Mouse (Mus musculus) midbrain, embryonic 15.5 days (tissue): ENCODE data around the gene Tpst2. TPM values are rescaled to one million over a fixed set of nuclear protein-coding genes. Genes with fewer than 3 reads are reported as not detected.

ENCODE experiments used
- ATAC-seq: fragments of 200-750 bp; cut with Nextera tagmentation; replicated peaks from 2 replicates; pipeline ENCODE4 v1.8.0; 2017; ENCODE audit warnings: moderate TSS enrichment
- H3K27ac ChIP-seq: fragments of 300-500 bp; sonication (generic); 2 replicates; pipeline ENCODE4 v1.5.1; 2015; ENCODE audit warnings: mild to moderate bottlenecking, inconsistent platforms
- H3K27me3 ChIP-seq: fragments of 300-500 bp; sonication (generic); replicated peaks from 2 replicates; pipeline ENCODE4 v1.6.1; 2015; ENCODE audit warnings: inconsistent platforms
- H3K36me3 ChIP-seq: fragments of 300-500 bp; sonication (generic); replicated peaks from 2 replicates; pipeline ENCODE4 v1.6.1; 2015; ENCODE audit warnings: inconsistent platforms
- H3K4me1 ChIP-seq: fragments of 300-500 bp; sonication (generic); 2 replicates; pipeline ENCODE4 v1.6.1; 2015; ENCODE audit warnings: inconsistent platforms
- H3K4me2 ChIP-seq: fragments of 300-500 bp; sonication (generic); 2 replicates; pipeline ENCODE4 v1.6.1; 2015; ENCODE audit warnings: inconsistent platforms, mild to moderate bottlenecking, moderate library complexity
- H3K4me3 ChIP-seq: fragments of 300-500 bp; sonication (generic); 2 replicates; pipeline ENCODE4 v1.5.1; 2015; ENCODE audit warnings: mild to moderate bottlenecking, inconsistent platforms
- H3K9ac ChIP-seq: fragments of 300-500 bp; sonication (generic); 2 replicates; pipeline ENCODE4 v1.6.1; 2015; ENCODE audit warnings: mild to moderate bottlenecking, inconsistent platforms
- H3K9me3 ChIP-seq: fragments of 300-500 bp; sonication (generic); 2 replicates; pipeline ENCODE4 v1.6.1; 2016; ENCODE audit warnings: inconsistent platforms
- WGBS: fragments of 180-500 bp; shearing (Covaris S2); methylation state at CpG from one replicate; pipeline ENCODE4 v1.1.7; 2015; ENCODE audit warnings: mixed read lengths; 5-methylcytosine and 5-hydroxymethylcytosine counted together
- polyA plus RNA-seq: library from polyadenylated mRNA; unstranded; fragments of >200 nt; fragmentation: Nextera tagmentation; extraction: Ambion mirVana; gene quantifications from 2 replicates; pipeline ENCODE4 v1.2.1, GENCODE M21; 2015

Tpst2 gene
- polyA plus RNA-seq, 1 experiment from 2014 or later, result 29.4 TPM

DNA sequence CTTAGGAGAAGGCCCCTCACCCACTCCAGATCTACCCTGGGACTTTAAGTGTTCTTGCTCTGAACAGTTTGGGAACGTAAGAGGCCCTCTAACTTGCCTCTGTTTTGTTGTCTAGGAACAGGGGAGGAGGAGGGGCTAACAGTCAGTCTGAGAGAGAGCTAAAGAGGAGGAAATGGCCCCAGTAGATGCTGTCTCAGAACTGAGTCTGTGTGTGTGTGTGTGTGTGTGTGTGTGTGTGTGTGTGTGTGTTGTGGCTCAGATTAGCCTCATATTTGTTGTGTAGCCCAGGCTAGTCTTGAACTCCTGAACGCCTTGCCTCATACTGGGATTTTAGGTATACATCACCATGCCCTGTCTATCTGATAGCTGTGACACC is 10.1 kb downstream of the Tpst2 start:
- Histone ChIP-seq H3K4me2 (no peak overlapping the region), H3K27ac (no peak overlapping the region), H3K9me3 (no peaks in the 10 kb centered on the region), H3K36me3 (no peaks in the 10 kb centered on the region), H3K27me3 (no peaks in the 10 kb centered on the region), H3K4me1 (no peaks in the 10 kb centered on the region), H3K4me3 (no peak overlapping the region), H3K9ac (no peak overlapping the region)
- WGBS, result 83% methylated on average over 2 of the region's 2 CpGs
- ATAC-seq, result no peak

DNA sequence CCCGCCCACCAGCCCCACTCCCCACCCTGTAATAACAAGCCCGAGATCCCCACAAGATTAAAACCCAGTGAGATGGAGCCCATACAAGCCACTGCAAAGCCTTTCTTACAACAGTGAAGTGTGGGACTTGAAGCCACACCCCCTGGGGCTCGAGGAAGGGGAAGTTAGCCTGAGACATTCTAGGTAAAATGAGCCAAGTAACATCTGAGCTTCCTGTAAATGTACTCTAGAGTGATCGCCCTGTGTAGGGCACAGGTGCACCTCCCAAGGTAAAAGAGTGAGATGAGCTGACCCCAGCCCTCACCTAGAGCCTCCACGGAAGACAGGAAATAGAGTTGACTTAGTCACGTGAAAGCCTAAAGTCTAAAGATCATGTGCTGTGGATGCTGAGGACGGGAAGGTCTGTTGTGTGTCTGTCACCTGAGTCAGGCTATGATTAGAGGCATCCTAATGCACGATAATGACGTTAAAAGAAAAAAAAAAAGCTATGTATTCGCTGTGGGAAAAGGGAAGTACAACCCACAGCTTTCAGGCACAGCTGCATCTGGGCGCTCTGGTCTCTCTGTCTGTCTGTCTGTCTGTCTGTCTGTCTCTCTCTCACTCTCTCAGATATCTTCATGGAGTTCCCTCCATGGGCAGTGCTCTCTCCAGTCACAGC is 10.6 kb downstream of the Tpst2 start:
- Histone ChIP-seq H3K36me3 (no peaks in the 10 kb centered on the region), H3K4me2 (no peak overlapping the region), H3K4me3 (no peak overlapping the region), H3K9ac (no peak overlapping the region), H3K9me3 (no peaks in the 10 kb centered on the region), H3K27ac (no peak overlapping the region), H3K4me1 (no peaks in the 10 kb centered on the region), H3K27me3 (no peaks in the 10 kb centered on the region)
- WGBS, result 77% methylated on average over 11 of the region's 11 CpGs
- no peak for ATAC-seq

DNA sequence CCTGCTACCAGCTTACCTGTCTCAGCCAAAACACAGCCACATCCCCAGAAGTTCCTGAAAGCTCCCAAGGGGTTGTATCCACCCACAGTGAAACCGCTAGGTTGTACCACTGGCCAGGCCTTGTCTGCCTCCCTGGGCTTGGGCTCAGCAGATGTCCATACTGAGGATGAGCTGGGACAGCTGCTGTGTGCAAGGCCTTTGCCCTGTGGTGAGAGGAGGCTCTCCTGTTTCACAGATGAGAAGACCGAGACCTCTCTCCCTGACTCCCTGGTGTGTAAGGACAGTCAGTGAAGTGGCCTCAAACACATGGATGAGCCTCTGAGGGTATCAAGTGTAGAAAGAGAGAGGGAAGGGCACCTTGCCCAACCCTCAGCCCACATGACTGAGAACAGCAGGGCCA is 11.2 kb downstream of the Tpst2 start:
- Histone ChIP-seq H3K9me3 (no peaks in the 10 kb centered on the region), H3K9ac (no peak overlapping the region), H3K27me3 (no peaks in the 10 kb centered on the region), H3K27ac (no peak overlapping the region), H3K4me3 (no peak overlapping the region), H3K4me1 (no peaks in the 10 kb centered on the region), H3K4me2 (no peak overlapping the region), H3K36me3 (no peaks in the 10 kb centered on the region)
- WGBS, result 80% methylated on average over 2 of the region's 2 CpGs
- ATAC-seq, result no peak

DNA sequence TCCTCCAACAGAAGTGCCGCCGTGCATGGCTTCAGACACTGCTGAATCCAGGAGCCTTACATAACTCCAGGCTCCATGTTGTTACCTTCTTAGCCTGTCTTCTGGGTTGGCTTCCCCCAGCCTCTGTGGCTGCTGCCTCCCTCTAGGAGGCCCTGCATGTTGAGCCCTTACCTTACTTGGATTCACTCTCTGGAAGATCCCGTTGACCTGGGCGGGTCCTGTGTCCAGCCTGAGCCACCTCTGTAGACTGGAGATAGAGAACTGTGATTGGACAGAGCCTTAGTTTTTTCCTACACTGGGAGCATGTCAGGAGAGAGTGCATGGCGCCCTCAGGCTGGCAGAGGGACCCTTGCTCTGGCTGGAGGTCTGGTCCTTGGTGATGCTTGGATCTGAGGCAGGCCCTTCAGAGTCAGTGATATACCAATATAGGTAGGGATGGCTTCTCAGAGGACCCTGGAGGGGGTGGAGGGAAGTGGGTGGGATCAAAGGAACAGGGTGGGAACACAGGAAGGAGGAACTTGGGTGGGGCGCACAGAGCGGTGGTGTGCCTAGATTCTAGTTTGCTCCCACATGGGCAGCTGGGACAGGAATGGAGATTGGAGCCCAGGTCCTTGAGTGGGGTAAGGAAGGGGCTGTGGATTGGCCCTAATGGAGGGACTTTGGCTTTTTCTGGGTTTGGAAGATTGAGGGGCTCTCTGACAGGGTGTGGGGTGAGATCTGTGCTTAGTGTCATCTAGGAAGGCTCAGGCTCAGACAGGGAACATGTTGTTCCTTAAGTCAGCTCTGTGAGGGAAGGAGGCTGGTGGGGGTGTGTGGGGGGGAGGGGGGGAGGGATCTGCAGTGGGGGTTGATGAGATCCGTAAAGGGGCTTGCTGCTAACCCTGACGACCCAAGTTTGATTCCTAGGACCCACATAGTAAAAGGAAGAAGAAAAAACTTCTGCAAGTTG is 12.0 kb downstream of the Tpst2 start:
- H3K9me3 ChIP-seq, result no peaks in the 10 kb centered on the region
- ATAC-seq, result no peak
- no peak overlapping the region for H3K4me3 ChIP-seq
- H3K4me2 ChIP-seq, result no peak overlapping the region
- WGBS, result 83% methylated on average over 9 of the region's 9 CpGs
- no peaks in the 10 kb centered on the region for H3K36me3 ChIP-seq
- no peak overlapping the region for H3K9ac ChIP-seq
- no peaks in the 10 kb centered on the region for H3K4me1 ChIP-seq
- no peaks in the 10 kb centered on the region for H3K27me3 ChIP-seq
- H3K27ac ChIP-seq, result no peak overlapping the region

DNA sequence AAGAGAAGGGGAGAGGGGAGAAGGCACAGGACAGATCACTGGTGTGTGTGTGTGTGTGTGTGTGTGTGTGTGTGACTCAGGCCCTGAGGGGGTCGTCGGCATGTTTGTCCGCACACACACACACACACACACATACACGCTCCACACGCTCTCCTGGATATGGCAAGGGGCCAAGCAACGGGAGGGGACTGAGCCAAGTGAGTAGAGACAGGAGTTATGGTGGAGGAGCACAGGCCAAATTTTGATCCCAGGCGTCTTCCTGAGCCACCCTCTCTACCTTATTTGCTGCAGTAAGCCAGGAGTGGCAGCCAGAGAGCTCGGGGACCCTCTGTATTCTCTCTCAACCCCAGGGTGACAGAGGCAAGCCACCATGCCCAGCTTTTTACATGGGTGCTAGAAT is 12.7 kb downstream of the Tpst2 start:
- no peak overlapping the region for H3K4me2 ChIP-seq
- H3K9ac ChIP-seq, result no peak overlapping the region
- H3K27me3 ChIP-seq, result no peaks in the 10 kb centered on the region
- no peaks in the 10 kb centered on the region for H3K36me3 ChIP-seq
- H3K27ac ChIP-seq, result no peak overlapping the region
- no peaks in the 10 kb centered on the region for H3K9me3 ChIP-seq
- WGBS, result 77% methylated on average over 8 of the region's 8 CpGs
- ATAC-seq, result no peak
- H3K4me3 ChIP-seq, result no peak overlapping the region
- no peaks in the 10 kb centered on the region for H3K4me1 ChIP-seq

DNA sequence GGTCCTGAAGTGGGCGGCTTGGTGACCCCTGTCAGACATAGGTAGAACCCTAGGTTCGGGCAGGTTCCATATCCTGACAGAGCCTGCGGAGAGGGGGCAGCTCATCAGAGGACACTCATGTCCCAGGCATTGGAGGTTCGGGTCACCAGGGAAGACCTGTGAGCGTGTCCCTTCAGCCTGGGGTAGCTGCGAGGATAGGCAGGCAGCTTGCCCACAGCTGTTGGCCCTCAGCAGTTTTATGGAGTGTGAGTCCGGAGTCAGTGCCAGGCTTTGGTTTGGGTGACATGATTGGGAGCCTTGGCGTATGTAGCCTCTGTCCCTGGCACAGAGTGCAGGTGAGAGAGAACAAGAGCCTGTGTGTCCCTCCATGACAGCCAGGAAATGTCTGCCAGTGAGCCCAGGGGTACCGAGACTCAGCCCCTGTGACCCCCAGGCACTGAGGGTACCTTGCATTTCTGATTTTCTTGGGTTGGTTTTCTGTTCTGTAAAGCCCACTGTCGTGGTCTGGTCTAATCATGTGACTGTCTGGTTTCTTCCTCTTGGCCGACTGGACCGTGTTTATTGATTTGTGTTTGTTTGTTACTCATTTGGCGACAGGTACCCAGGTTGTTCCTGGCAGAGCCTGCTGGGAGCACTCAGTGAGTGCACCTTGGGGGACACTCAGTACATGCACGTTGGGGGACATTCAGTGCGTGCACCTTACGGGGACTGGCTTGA is 13.5 kb downstream of the Tpst2 start:
- Histone ChIP-seq H3K4me1 (0 out of 2 replicates have a peak, but pooled peaks cover 2% of the 10 kb centered on the region), H3K27me3 (no peaks in the 10 kb centered on the region), H3K36me3 (no peaks in the 10 kb centered on the region), H3K4me2 (no peak overlapping the region), H3K9ac (no peak overlapping the region), H3K4me3 (no peak overlapping the region), H3K27ac (no peak overlapping the region), H3K9me3 (no peaks in the 10 kb centered on the region)
- no peak for ATAC-seq
- WGBS, result 89% methylated on average over 16 of the region's 16 CpGs

DNA sequence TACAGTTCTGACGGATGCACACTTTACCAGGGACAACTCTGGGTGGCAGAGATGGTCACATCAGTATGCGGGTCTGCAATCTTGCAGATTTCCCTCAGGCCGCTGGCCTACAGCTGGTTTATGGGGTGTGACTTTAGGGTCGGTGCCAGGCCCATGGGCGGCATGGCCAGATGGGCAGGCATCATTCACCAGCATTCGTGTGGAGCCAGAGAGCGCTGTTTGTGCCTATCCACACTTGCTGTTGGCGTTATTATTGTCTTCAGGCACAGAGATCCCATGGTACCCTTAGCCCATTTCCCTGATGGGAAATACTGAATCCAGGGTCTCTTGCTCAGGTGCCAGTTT is 14.0 kb downstream of the Tpst2 start:
- Histone ChIP-seq H3K4me2 (no peak overlapping the region), H3K27ac (no peak overlapping the region), H3K9me3 (no peaks in the 10 kb centered on the region), H3K4me1 (0 out of 2 replicates have a peak, but pooled peaks cover 3% of the 10 kb centered on the region), H3K36me3 (no peaks in the 10 kb centered on the region), H3K9ac (no peak overlapping the region), H3K27me3 (no peaks in the 10 kb centered on the region), H3K4me3 (no peak overlapping the region)
- 95% methylated on average over 8 of the region's 8 CpGs for WGBS
- ATAC-seq, result no peak

DNA sequence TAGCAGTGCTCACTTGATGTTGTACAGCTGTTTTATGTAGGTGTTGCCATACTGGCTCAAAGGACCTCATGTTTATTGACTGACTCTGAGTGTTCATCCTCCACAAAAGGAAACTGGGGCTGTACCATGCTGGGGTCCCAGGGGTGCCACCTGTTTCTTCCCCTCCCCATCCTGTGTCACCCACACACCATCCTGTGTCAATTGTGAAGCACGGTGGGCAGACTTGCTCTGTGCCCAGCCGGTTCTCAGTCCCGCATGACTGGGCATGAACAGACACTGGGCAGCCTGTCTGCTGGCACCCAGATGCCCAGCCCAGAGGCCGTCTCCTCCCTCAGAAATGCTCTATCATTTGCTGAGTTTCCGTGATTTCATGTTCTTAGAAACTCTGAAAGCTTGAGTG is 15.4 kb downstream of the Tpst2 start:
- Histone ChIP-seq H3K36me3 (no peaks in the 10 kb centered on the region), H3K9ac (no peak overlapping the region), H3K9me3 (no peaks in the 10 kb centered on the region), H3K27ac (no peak overlapping the region), H3K4me2 (no peak overlapping the region), H3K4me3 (no peak overlapping the region), H3K27me3 (no peaks in the 10 kb centered on the region), H3K4me1 (0 out of 2 replicates have a peak, but pooled peaks cover 3% of the 10 kb centered on the region)
- WGBS, result 81% methylated on average over 5 of the region's 5 CpGs
- no peak for ATAC-seq

DNA sequence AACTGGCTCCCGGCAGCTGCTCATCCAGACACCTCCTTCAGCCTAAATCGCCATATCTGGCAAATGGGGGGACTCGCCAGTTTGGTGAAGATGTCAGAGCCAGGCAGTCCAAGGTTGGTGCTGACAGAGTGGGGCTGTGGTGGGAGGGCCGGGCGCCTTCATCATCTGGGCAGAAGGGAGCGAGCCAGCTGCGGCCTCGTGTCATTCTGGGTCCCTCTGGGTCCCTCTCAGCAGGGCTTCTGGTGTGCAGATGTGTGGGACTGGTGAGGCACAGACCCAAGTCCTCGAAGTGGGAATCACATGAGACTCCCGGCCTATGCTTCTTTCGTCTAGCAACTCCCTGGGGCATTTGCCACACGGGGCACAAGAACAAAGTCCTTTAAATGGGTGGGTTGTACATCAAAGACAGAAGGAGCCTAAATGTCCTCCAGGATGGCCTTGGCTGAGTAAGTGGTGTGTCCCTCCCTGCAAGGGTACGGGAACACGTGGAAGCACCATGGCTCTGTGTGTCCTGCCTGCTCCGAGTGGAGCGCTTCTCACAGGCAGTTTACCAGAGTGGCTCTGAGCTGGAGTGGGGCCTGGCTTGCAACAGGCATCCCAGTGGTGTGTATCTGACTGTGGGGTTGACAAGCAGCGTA is 16.0 kb downstream of the Tpst2 start:
- H3K4me2 ChIP-seq, result no peak overlapping the region
- H3K27ac ChIP-seq, result no peak overlapping the region
- H3K4me3 ChIP-seq, result no peak overlapping the region
- no peaks in the 10 kb centered on the region for H3K9me3 ChIP-seq
- no peaks in the 10 kb centered on the region for H3K27me3 ChIP-seq
- 81% methylated on average over 17 of the region's 17 CpGs for WGBS
- H3K36me3 ChIP-seq, result no peaks in the 10 kb centered on the region
- ATAC-seq, result no peak
- H3K9ac ChIP-seq, result no peak overlapping the region
- 0 out of 2 replicates have a peak, but pooled peaks cover 3% of the 10 kb centered on the region for H3K4me1 ChIP-seq

DNA sequence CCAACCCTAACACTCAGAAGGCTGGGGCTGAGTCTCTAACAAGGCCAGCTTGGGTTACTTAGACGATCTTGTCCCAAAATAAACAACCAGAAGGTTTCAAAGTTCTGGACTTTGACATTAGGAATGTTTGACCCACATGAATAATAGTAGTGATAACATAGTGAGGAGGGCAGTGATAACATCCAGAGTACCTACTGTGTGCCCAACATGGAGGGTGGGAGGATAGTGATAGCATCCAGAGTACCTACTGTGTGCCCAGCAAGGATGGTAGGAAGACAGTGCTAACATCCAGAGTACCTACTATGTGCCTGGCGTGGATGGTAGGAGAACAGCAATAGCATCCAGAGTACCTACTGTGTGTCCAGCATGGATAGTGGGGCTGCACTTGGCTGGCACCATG is 17.3 kb downstream of the Tpst2 start:
- WGBS, result 87% methylated on average over 2 of the region's 2 CpGs
- H3K4me3 ChIP-seq, result no peak overlapping the region
- H3K36me3 ChIP-seq, result no peaks in the 10 kb centered on the region

DNA sequence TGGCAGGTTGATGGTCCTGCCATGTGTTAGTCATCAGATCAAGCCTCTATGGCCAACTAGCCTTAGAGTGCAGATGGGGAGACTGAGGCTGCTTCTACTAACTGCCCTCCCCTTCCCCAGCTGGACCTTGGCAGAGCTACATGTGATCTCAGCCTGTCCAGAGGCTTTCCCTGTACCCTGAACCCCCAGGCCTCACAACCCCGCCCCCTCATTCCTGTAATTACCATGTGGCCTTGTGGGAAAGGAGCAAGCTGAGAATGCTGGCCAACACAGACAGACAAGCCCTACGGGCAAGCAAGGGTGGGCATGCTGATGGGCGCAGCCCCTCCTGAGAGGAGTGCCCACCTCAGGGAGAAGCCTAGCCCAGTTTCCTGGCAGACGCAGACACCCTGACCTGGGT is 18.2 kb downstream of the Tpst2 start:
- no peak overlapping the region for H3K27ac ChIP-seq
- no peaks in the 10 kb centered on the region for H3K9me3 ChIP-seq
- no peak for ATAC-seq
- H3K4me1 ChIP-seq, result 0 out of 2 replicates have a peak, but pooled peaks cover 3% of the 10 kb centered on the region
- no peaks in the 10 kb centered on the region for H3K36me3 ChIP-seq
- H3K4me3 ChIP-seq, result no peak overlapping the region
- no peak overlapping the region for H3K9ac ChIP-seq
- H3K27me3 ChIP-seq, result no peaks in the 10 kb centered on the region
- 75% methylated on average over 4 of the region's 4 CpGs for WGBS
- no peak overlapping the region for H3K4me2 ChIP-seq

More for the DNA sequence above, 17.3 kb downstream of the Tpst2 start:
- Histone ChIP-seq H3K27me3 (no peaks in the 10 kb centered on the region), H3K4me1 (0 out of 2 replicates have a peak, but pooled peaks cover 3% of the 10 kb centered on the region), H3K9me3 (no peaks in the 10 kb centered on the region), H3K4me2 (no peak overlapping the region), H3K9ac (no peak overlapping the region), H3K27ac (no peak overlapping the region)
- no peak for ATAC-seq

DNA sequence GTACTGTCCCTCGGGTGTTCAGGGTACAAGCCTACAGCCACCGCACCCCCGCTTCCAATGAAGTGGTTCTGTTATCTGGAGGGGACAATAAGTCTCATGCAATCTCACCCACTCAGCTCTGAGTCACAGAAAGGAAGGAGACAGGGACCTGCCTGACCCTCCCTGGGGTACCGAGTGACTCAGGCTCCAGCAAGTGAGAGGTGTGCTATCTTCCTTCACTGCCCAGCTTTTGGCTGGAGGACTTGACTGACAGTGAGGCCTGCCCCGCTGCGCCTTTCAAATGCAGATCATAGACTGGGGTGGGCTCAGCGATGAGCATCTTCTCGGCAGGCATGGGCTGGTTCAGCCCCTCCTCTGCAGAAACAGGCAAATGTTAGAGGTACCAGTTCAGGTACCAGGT is 18.7 kb downstream of the Tpst2 start:
- Histone ChIP-seq H3K27me3 (no peaks in the 10 kb centered on the region), H3K4me2 (no peak overlapping the region), H3K4me3 (no peak overlapping the region), H3K4me1 (0 out of 2 replicates have a peak, but pooled peaks cover 3% of the 10 kb centered on the region), H3K9me3 (no peaks in the 10 kb centered on the region), H3K9ac (no peak overlapping the region), H3K27ac (no peak overlapping the region), H3K36me3 (no peaks in the 10 kb centered on the region)
- WGBS, result 22% methylated on average over 8 of the region's 8 CpGs
- ATAC-seq, result no peak
